In the genomic region with DNA sequence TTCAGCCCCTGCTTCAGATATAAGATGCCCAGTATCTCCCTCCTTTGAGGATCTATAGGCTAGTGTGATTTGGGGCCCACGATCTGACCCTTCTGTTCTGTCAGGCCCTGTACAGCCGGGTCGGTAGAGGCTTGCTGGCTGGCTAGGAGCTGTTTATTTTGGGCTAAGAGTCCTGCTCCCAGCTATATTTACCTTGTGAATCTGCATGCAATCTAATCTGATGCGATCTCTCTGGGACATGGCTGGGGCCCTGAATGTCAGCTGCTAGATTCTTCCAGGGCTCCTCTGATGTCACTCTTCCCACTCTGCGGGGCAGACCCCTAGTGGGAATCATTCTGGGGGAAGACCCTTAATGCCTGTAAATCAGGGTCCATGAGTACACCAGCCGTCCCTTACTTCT, we compare ENCODE assay signal across 14 mouse cellular contexts. TPM values are rescaled to one million over a fixed set of nuclear protein-coding genes. Genes with fewer than 3 reads are reported as not detected.
"Had no signal": no experiment of that assay in that cellular context is flagged by ENCODE, and none has a peak within 500 bp of the region (broad histone marks: within the 10 kb centered on the region; RNA-seq: fewer than 3 reads in every experiment).

No protein-coding gene starts in this region.

- H3K27me3 ChIP-seq: limb, embryonic 13.5 days; neural tube, embryonic 12.5 days had no signal

- H3K4me3 ChIP-seq: layer of hippocampus, adult 2 months; limb, embryonic 13.5 days; myocyte; neural tube, embryonic 12.5 days had no signal

- H3K27ac ChIP-seq: kidney, postnatal 0 days; layer of hippocampus, adult 2 months; limb, embryonic 13.5 days; neural tube, embryonic 12.5 days had no signal

- DNase-seq: kidney, adult 11 months; kidney, adult 9 months; left cerebral cortex, postnatal 4 days; lung, adult 18-20 months; midbrain, embryonic 14.5 days; thymus, postnatal 4 days had no signal

- H3K9ac ChIP-seq: limb, embryonic 13.5 days; neural tube, embryonic 12.5 days had no signal

- H3K4me2 ChIP-seq: limb, embryonic 13.5 days; neural tube, embryonic 12.5 days had no signal

- H3K9me3 ChIP-seq: limb, embryonic 13.5 days; neural tube, embryonic 12.5 days had no signal

RNA-seq across cellular contexts. Expression of a gene that starts 22.5 kb away (rescaled TPM):
- total RNA-seq: layer of hippocampus, adult 2 months; left cerebral cortex, postnatal 10 days; left cerebral cortex, postnatal 4 days; megakaryocyte progenitor cell, adult 5-6 weeks; neutrophil, adult 5-6 weeks had no signal
- polyA plus RNA-seq: kidney, postnatal 0 days; limb, embryonic 13.5 days; midbrain, embryonic 14.5 days; myocyte; neural tube, embryonic 12.5 days had no signal
